Mouse (Mus musculus): ENCODE measurements around the gene Szt2. TPM values are rescaled to one million over a fixed set of nuclear protein-coding genes. Genes with fewer than 3 reads are reported as not detected.
A peak's percentile ranks its signal among the peaks of the same experiment; 100 is the strongest.

Szt2 gene
- total and polyA plus RNA-seq, 2 experiments from 2014 or later = 2.0 to 23.5 TPM

DNA sequence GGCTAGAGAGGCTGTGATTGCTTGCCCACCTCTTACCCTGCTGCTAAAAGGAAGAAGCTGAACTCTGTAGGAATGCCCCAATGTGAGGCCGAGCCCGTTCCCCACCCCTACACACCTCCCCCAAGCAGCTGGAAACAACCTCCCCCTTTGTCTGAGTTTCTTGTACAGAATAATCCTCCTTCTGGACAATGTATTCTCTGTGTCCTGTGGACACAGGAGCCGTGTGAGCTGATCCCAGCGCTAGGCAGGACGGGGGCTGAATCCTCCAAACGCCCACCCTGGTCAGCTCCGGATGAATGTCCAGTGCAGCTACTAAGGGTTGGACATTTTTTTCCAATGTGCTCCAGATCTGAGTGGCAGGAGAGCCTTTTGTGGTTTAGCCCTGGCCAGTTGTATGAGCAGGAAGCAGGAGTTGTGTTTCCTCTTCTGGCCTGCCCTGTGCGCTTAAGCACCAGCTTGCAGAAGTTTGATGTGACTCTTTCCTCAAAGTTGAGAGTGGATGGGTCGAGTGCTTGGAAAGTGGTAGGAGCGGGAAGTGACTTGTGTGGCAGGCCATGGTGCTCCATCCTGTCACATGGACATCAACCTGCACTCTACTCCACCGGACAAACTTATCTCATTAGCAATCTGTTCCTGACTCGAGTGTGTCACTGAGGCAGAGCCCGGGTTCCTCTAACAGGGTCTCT is 8.2 kb upstream of the Szt2 start:
- TF ChIP-seq CTCF (IDR thresholded peaks at IDR 0.05; ENCODE audit: low read depth) (no peak), EP300 (IDR thresholded peaks at IDR 0.05; ENCODE audit: low read depth) (no peak)
- no peaks in the 10 kb centered on the region for H3K9me3 ChIP-seq (replicated peaks; ENCODE audit: control insufficient read depth, low read length)
- no peak overlapping the region for H3K9ac ChIP-seq (replicated peaks; ENCODE audit: low read depth, low read length)
- peaks cover 91% of the 10 kb centered on the region for H3K36me3 ChIP-seq (replicated peaks; ENCODE audit: control insufficient read depth, insufficient read depth, low read length)
- no peak for ATAC-seq (ENCODE audit: insufficient read depth, low read depth)
- no peaks in the 10 kb centered on the region for H3K4me1 ChIP-seq (ENCODE audit: control insufficient read depth, insufficient read depth)
- no peaks in the 10 kb centered on the region for H3K27me3 ChIP-seq (ENCODE audit: control insufficient read depth, insufficient read depth, low read length)
- WGBS = 76% methylated on average over 13 of the region's 13 CpGs
- H3K4me2 ChIP-seq (ENCODE audit: low read depth, low read length) = no peak overlapping the region
- H3K4me3 ChIP-seq (ENCODE audit: low read depth, low read length) = no peak overlapping the region
- no peak for DNase-seq (ENCODE audit: low spot score)
- H3K27ac ChIP-seq (ENCODE audit: low read depth) = no peak overlapping the region

DNA sequence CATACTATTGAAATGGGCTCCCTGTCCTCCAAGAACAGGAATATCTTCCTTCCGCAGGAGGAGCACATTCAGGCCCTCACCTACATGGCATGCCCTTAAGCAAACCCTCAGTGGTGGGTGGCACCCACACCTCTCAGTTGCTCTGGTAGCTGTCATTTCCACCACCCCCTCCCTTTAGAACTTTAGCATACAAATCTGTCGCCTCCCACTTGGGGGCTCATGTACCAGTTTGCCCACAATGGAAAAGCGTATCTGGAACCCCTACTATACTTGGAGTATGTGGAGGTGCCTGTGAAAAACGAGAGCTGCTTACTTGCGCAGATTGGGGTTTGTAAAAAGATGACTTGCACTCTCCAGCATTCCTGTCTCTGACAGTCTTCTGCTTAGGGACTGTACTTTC is 7.3 kb upstream of the Szt2 start:
- Histone ChIP-seq H3K36me3 (replicated peaks; ENCODE audit: control insufficient read depth, insufficient read depth, low read length) (peaks cover 95% of the 10 kb centered on the region), H3K4me1 (ENCODE audit: control insufficient read depth, insufficient read depth) (no peaks in the 10 kb centered on the region), H3K27me3 (ENCODE audit: control insufficient read depth, insufficient read depth, low read length) (no peaks in the 10 kb centered on the region), H3K27ac (ENCODE audit: low read depth) (no peak overlapping the region), H3K9ac (replicated peaks; ENCODE audit: low read depth, low read length) (no peak overlapping the region), H3K4me3 (ENCODE audit: low read depth, low read length) (no peak overlapping the region), H3K4me2 (ENCODE audit: low read depth, low read length) (no peak overlapping the region), H3K9me3 (replicated peaks; ENCODE audit: control insufficient read depth, low read length) (no peaks in the 10 kb centered on the region)
- 86% methylated on average over 5 of the region's 5 CpGs for WGBS
- ATAC-seq (ENCODE audit: insufficient read depth, low read depth) (no peak), DNase-seq (ENCODE audit: low spot score) (no peak)
- TF ChIP-seq CTCF (IDR thresholded peaks at IDR 0.05; ENCODE audit: low read depth) (no peak), EP300 (IDR thresholded peaks at IDR 0.05; ENCODE audit: low read depth) (no peak)

DNA sequence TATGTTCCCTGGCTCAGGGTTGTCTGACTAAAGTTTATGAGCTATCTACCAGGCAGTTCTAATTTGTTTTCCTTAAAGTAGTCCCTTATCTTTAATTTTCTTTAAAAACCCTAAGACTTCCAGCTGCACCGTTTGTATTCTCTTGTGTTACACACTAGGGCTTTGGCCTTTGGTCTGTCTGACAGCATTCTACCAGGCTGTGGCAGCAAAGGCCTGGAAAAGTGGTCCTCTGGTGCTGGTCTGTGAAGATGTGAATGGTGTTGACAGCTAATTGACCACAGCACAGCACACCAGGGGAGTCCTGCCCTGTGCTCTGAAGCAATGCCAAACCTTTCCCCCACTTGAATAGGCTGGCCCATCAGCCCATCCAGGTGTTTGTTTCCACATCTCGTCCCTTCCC is 6.7 kb upstream of the Szt2 start:
- Histone ChIP-seq H3K4me1 (ENCODE audit: control insufficient read depth, insufficient read depth) (no peaks in the 10 kb centered on the region), H3K9me3 (replicated peaks; ENCODE audit: control insufficient read depth, low read length) (no peaks in the 10 kb centered on the region), H3K27me3 (ENCODE audit: control insufficient read depth, insufficient read depth, low read length) (no peaks in the 10 kb centered on the region), H3K27ac (ENCODE audit: low read depth) (no peak overlapping the region), H3K36me3 (replicated peaks; ENCODE audit: control insufficient read depth, insufficient read depth, low read length) (peaks cover 93% of the 10 kb centered on the region), H3K4me3 (ENCODE audit: low read depth, low read length) (no peak overlapping the region), H3K4me2 (ENCODE audit: low read depth, low read length) (no peak overlapping the region), H3K9ac (replicated peaks; ENCODE audit: low read depth, low read length) (no peak overlapping the region)
- DNase-seq (ENCODE audit: low spot score) (no peak), ATAC-seq (ENCODE audit: insufficient read depth, low read depth) (no peak)
- 55% methylated on average over 2 of the region's 2 CpGs for WGBS
- TF ChIP-seq EP300 (IDR thresholded peaks at IDR 0.05; ENCODE audit: low read depth) (no peak), CTCF (IDR thresholded peaks at IDR 0.05; ENCODE audit: low read depth) (0 out of 2 replicates have a peak, but pooled peaks have one; percentile 14)

DNA sequence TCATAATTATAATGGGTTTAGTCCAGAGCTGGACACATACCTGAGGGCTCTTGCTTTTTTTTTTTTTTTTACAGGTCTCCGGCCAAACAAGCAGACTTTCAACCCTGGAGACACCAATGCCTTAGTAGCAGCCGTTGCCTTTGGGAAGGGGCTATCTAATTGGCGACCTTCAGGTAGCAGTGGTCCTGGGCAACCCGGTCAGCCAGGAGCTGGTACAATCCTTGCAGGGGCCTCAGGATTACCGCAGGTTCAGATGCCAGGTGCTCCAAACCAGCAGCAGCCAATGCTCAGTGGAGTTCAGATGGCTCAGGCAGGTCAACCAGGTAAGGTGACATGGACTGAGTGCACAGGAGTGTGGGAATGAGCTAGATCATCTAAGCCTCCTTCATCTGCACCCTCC is 4.5 kb upstream of the Szt2 start:
- TF ChIP-seq CTCF (IDR thresholded peaks at IDR 0.05; ENCODE audit: low read depth) (no peak), EP300 (IDR thresholded peaks at IDR 0.05; ENCODE audit: low read depth) (no peak)
- no peak for ATAC-seq (ENCODE audit: insufficient read depth, low read depth)
- no peak for DNase-seq (ENCODE audit: low spot score)
- Histone ChIP-seq H3K9me3 (replicated peaks; ENCODE audit: control insufficient read depth, low read length) (no peaks in the 10 kb centered on the region), H3K36me3 (replicated peaks; ENCODE audit: control insufficient read depth, insufficient read depth, low read length) (peaks cover 74% of the 10 kb centered on the region), H3K4me1 (ENCODE audit: control insufficient read depth, insufficient read depth) (peaks cover 12% of the 10 kb centered on the region), H3K4me3 (ENCODE audit: low read depth, low read length) (no peak overlapping the region), H3K27ac (ENCODE audit: low read depth) (no peak overlapping the region), H3K4me2 (ENCODE audit: low read depth, low read length) (no peak overlapping the region), H3K9ac (replicated peaks; ENCODE audit: low read depth, low read length) (no peak overlapping the region), H3K27me3 (ENCODE audit: control insufficient read depth, insufficient read depth, low read length) (no peaks in the 10 kb centered on the region)
- 91% methylated on average over 5 of the region's 5 CpGs for WGBS

DNA sequence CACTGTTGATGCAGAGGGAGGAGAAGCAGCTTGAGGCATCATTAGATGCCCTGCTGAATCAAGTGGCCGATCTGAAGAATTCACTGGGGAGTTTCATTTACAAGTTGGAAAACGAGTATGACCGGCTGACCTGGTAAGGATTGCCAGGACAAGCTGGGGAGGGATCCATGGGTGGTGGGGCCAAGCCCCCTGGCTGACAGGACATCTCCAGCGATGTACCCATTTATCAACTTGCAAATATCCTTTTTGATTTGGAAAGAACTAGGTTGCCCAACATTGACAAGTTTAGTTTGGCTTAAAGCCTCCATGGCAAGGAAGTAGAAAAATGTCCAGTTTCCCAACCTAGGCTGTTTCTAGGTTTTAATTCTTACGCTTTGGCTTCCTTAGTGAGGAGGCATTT is 1.8 kb upstream of the Szt2 start:
- Histone ChIP-seq H3K36me3 (replicated peaks; ENCODE audit: control insufficient read depth, insufficient read depth, low read length) (peaks cover 49% of the 10 kb centered on the region), H3K4me2 (ENCODE audit: low read depth, low read length) (no peak overlapping the region), H3K4me1 (ENCODE audit: control insufficient read depth, insufficient read depth) (peaks cover 16% of the 10 kb centered on the region), H3K9ac (replicated peaks; ENCODE audit: low read depth, low read length) (no peak overlapping the region), H3K4me3 (ENCODE audit: low read depth, low read length) (no peak overlapping the region), H3K9me3 (replicated peaks; ENCODE audit: control insufficient read depth, low read length) (no peaks in the 10 kb centered on the region), H3K27me3 (ENCODE audit: control insufficient read depth, insufficient read depth, low read length) (no peaks in the 10 kb centered on the region), H3K27ac (ENCODE audit: low read depth) (no peak overlapping the region)
- ATAC-seq (ENCODE audit: insufficient read depth, low read depth) (no peak), DNase-seq (ENCODE audit: low spot score) (no peak)
- TF ChIP-seq EP300 (IDR thresholded peaks at IDR 0.05; ENCODE audit: low read depth) (no peak), CTCF (IDR thresholded peaks at IDR 0.05; ENCODE audit: low read depth) (no peak)
- 86% methylated on average over 5 of the region's 5 CpGs for WGBS

DNA sequence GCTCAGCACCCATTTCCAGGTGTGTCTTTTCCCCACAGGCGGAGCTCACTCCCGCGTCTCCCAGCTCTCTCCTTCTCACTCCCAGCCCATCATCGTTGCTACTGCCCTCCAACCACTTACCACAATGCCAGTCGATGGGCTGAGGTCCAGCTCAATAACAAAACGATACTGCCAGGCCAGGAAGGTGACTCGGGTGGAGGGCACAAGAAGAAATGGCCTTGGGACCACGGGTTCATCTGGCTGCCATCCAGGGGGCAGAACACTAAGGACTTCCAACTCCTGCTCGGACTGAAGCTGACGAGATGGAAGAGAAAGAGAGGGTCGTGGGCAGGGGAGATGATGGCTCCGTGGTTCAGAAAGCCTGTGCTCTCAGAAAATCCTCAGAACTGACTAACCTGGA is 6.4 kb downstream of the Szt2 start:
- Histone ChIP-seq H3K9me3 (replicated peaks; ENCODE audit: control insufficient read depth, low read length) (no peaks in the 10 kb centered on the region), H3K27ac (ENCODE audit: low read depth) (no peak overlapping the region), H3K4me1 (ENCODE audit: control insufficient read depth, insufficient read depth) (no peaks in the 10 kb centered on the region), H3K4me2 (ENCODE audit: low read depth, low read length) (no peak overlapping the region), H3K9ac (replicated peaks; ENCODE audit: low read depth, low read length) (no peak overlapping the region), H3K36me3 (replicated peaks; ENCODE audit: control insufficient read depth, insufficient read depth, low read length) (peaks cover 58% of the 10 kb centered on the region), H3K27me3 (ENCODE audit: control insufficient read depth, insufficient read depth, low read length) (no peaks in the 10 kb centered on the region), H3K4me3 (ENCODE audit: low read depth, low read length) (no peak overlapping the region)
- 85% methylated on average over 12 of the region's 12 CpGs for WGBS
- ATAC-seq (ENCODE audit: insufficient read depth, low read depth) (no peak), DNase-seq (ENCODE audit: low spot score) (no peak)
- TF ChIP-seq EP300 (IDR thresholded peaks at IDR 0.05; ENCODE audit: low read depth) (no peak), CTCF (IDR thresholded peaks at IDR 0.05; ENCODE audit: low read depth) (no peak)
